Mouse (Mus musculus) megakaryocyte, embryonic 14.5 days (primary cell): ENCODE measurements around the gene Olfr878.

ENCODE experiments used
- FLI1 ChIP-seq: IDR thresholded peaks from 2 replicates; pipeline ENCODE4 v1.6.1; 2012; ENCODE audit warnings: low read length, inconsistent platforms, mixed read lengths
- GATA1 ChIP-seq: IDR thresholded peaks from 3 replicates; pipeline ENCODE4 v1.6.1; 2012; ENCODE audit warnings: mixed read lengths, low read length, inconsistent platforms, borderline replicate concordance

GRCm38 (mm10) chr9:37896661-37897060 lies 21.0 kb upstream of the Olfr878 start, which contains the start of gene Olfr145:
- TF ChIP-seq GATA1 = no peak
- TF ChIP-seq FLI1 = no peak
